Mouse (Mus musculus) fat pad, adult 2 months (tissue): Measurements from ENCODE around the gene Nyap2.

Experiments used
- DNase-seq: peaks from one replicate; pipeline ENCODE4 v3.0.0-alpha.2; 2011; ENCODE audit warnings: low read depth, low spot score; ENCODE audit errors: extremely low read depth

Nyap2 gene

GRCm38 (mm10) chr1:81076831-81077664, at the start of gene Nyap2:
Gene Nyap2, plus strand, starts transcription at chr1:81076950.
- DNase-seq, result no peak

GRCm38 (mm10) chr1:81042907-81043868, 33.6 kb upstream of the Nyap2 start:
- DNase-seq, result no peak

GRCm38 (mm10) chr1:81058340-81058739, 18.4 kb upstream of the Nyap2 start:
- no peak for DNase-seq

GRCm38 (mm10) chr1:81058835-81059234, 17.9 kb upstream of the Nyap2 start:
- DNase-seq, result no peak

- DNase-seq, result no peak
Observed at GRCm38 (mm10) chr1:81062811-81063210, 13.9 kb upstream of the Nyap2 start.

GRCm38 (mm10) chr1:81076259-81076658, 491 bp upstream of the Nyap2 start:
- DNase-seq, result no peak

- DNase-seq, result no peak
Observed at GRCm38 (mm10) chr1:81077665-81078314, 1.0 kb downstream of the Nyap2 start.

GRCm38 (mm10) chr1:81087485-81087884, 10.7 kb downstream of the Nyap2 start:
- DNase-seq, result no peak

- no peak for DNase-seq
Observed at GRCm38 (mm10) chr1:81090400-81090799, 13.7 kb downstream of the Nyap2 start.

- no peak for DNase-seq
Observed at GRCm38 (mm10) chr1:81090979-81091378, 14.2 kb downstream of the Nyap2 start.

- no peak for DNase-seq
Observed at GRCm38 (mm10) chr1:81092056-81092455, 15.3 kb downstream of the Nyap2 start.

- DNase-seq, result no peak
Observed at GRCm38 (mm10) chr1:81092886-81093285, 16.1 kb downstream of the Nyap2 start.

- DNase-seq, result no peak
Observed at GRCm38 (mm10) chr1:81098950-81099349, 22.2 kb downstream of the Nyap2 start.

GRCm38 (mm10) chr1:81101749-81102148, 25.0 kb downstream of the Nyap2 start:
- DNase-seq, result no peak

- DNase-seq, result no peak
Observed at GRCm38 (mm10) chr1:81119732-81120131, 43.0 kb downstream of the Nyap2 start.

GRCm38 (mm10) chr1:81132007-81132712, 55.4 kb downstream of the Nyap2 start:
- no peak for DNase-seq

- DNase-seq, result no peak
Observed at GRCm38 (mm10) chr1:81143855-81144254, 67.1 kb downstream of the Nyap2 start.

GRCm38 (mm10) chr1:81145576-81145975, 68.8 kb downstream of the Nyap2 start:
- DNase-seq, result no peak

GRCm38 (mm10) chr1:81169245-81169644, 92.5 kb downstream of the Nyap2 start:
- DNase-seq, result no peak

GRCm38 (mm10) chr1:81172703-81173102, 96.0 kb downstream of the Nyap2 start:
- DNase-seq, result no peak

- DNase-seq, result no peak
Observed at GRCm38 (mm10) chr1:81173303-81173702, 96.6 kb downstream of the Nyap2 start.
